ENCODE assay signal across 21 mouse cellular contexts in the genomic region with DNA sequence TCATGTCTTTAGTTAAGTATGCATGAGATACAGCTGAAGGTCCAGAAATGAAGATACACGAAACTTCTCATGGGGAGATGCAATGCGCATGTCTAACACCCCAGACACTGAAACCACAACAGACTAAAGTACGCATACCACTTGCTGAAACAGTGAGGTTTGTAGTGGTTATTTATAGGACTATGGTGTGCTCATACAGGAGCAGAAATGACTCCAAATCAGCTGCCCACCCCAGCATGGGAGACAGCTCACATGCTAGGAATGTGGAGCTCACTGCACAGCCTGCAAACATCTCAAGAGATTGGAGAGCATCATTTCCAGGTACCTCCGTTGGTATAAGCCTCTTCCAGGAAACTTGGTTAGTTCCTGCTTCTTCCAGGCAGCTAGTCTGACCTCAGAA.
DNase-seq lines count a peak whose midpoint lies in the region; TF ChIP-seq lines count a peak whose summit lies in the region.
"Had no signal": no experiment of that assay in that cellular context is flagged by ENCODE, and none has a peak within 500 bp of the region (broad histone marks: within the 10 kb centered on the region; RNA-seq: fewer than 3 reads in every experiment).

No protein-coding gene starts in this region.

- H3K27me3 ChIP-seq in midbrain, embryonic 10.5 days (ENCODE audit: low read depth, poor library complexity, severe bottlenecking), result no peaks in the 10 kb centered on the region
- H3K27me3 ChIP-seq: embryonic facial prominence, embryonic 12.5 days; forebrain, embryonic 12.5 days had no signal

- DNase-seq in 3134 (ENCODE audit: extremely low read depth, insufficient read length, low spot score) (peak; percentile 18), 3T3-L1 (ENCODE audit: low read depth, low spot score) (peak; percentile 56), NIH3T3 (ENCODE audit: low read depth) (peak; percentile 52)
- no peak for DNase-seq in layer of hippocampus, adult 9-10 months (ENCODE audit: low spot score)
- no peak for DNase-seq in midbrain, embryonic 10.5 days (ENCODE audit: low spot score)
- no peak for DNase-seq in left cerebral cortex, postnatal 4 days
- DNase-seq in thymus, adult 18-20 months, result no peak
- DNase-seq: adrenal gland, adult 8-10 months; adrenal gland, postnatal 14 days; adrenal gland, postnatal 36 days; cerebellum, adult 11-12 months; cerebellum, adult 2 months; cerebellum, adult 9-10 months; cerebellum, postnatal 10 days; cerebellum, postnatal 25 days had no signal

- no peak for TF ChIP-seq POLR2A in embryonic fibroblast, embryonic 13.5 days (IDR thresholded peaks at IDR 0.05; ENCODE audit: low read depth, low read length)

- peaks cover 4% of the 10 kb centered on the region; the same call in 1 of the 2 replicates for H3K4me1 ChIP-seq in embryonic fibroblast, embryonic 13.5 days (ENCODE audit: control insufficient read depth, insufficient read depth, low read length)
- H3K4me1 ChIP-seq in midbrain, embryonic 10.5 days, result peaks cover 11% of the 10 kb centered on the region
- H3K4me1 ChIP-seq: embryonic facial prominence, embryonic 12.5 days had no signal

- H3K27ac ChIP-seq in embryonic fibroblast, embryonic 13.5 days (ENCODE audit: insufficient read depth, low read length), result 0 out of 2 replicates have a peak overlapping the region, but pooled peaks have one; percentile 27
- no peak overlapping the region for H3K27ac ChIP-seq in midbrain, embryonic 10.5 days (replicated peaks)
- H3K27ac ChIP-seq: embryonic facial prominence, embryonic 10.5 days; embryonic facial prominence, embryonic 12.5 days; forebrain, embryonic 10.5 days; forebrain, embryonic 12.5 days had no signal

- 91% methylated on average over 4 of the region's 4 CpGs for WGBS in midbrain, embryonic 10.5 days

- intact Hi-C loops in left cerebral cortex, postnatal 4 days (cut with DNase I), result no loop called here

- H3K4me3 ChIP-seq in embryonic fibroblast, embryonic 13.5 days (ENCODE audit: insufficient read depth, low read length), result no peak overlapping the region
- no peak overlapping the region for H3K4me3 ChIP-seq in midbrain, embryonic 10.5 days
- H3K4me3 ChIP-seq: embryonic facial prominence, embryonic 10.5 days; embryonic facial prominence, embryonic 12.5 days; erythroblast, embryonic 14.5 days; forebrain, embryonic 10.5 days; forebrain, embryonic 12.5 days had no signal

- no peaks in the 10 kb centered on the region for H3K36me3 ChIP-seq in midbrain, embryonic 10.5 days
- H3K36me3 ChIP-seq: embryonic facial prominence, embryonic 10.5 days; embryonic facial prominence, embryonic 12.5 days; forebrain, embryonic 10.5 days; forebrain, embryonic 12.5 days had no signal

- TF ChIP-seq CTCF in embryonic fibroblast, embryonic 13.5 days (IDR thresholded peaks at IDR 0.05; ENCODE audit: borderline replicate concordance, insufficient read depth, low read length), result no peak

- H3K9me3 ChIP-seq in midbrain, embryonic 10.5 days (replicated peaks), result no peaks in the 10 kb centered on the region
- H3K9me3 ChIP-seq: embryonic facial prominence, embryonic 10.5 days; embryonic facial prominence, embryonic 12.5 days; forebrain, embryonic 10.5 days; forebrain, embryonic 12.5 days had no signal

Comparison
In these comparisons a context has a peak if more than half of its experiments do, and no peak if none do; other contexts are left out.
1. DNase-seq: peak in 3134 (single experiment), 3T3-L1 (single experiment) and NIH3T3 (single experiment); none in layer of hippocampus, adult 9-10 months (single experiment), midbrain, embryonic 10.5 days (single experiment), left cerebral cortex, postnatal 4 days (single experiment) and thymus, adult 18-20 months (0 of 2).